Mouse (Mus musculus): ENCODE measurements at regions not wholly inside any gene's neighbourhood (a gene's known extent, or its start where the extent isn't known, plus 50 kb on each side); places are given as distances from the start of the nearest gene placed in this dataset. TPM values are rescaled to one million over a fixed set of nuclear protein-coding genes. Genes with fewer than 3 reads are reported as not detected.
"Not testable (repeated sequence)": the region's sequence is repeated elsewhere in the genome, so short reads cannot be mapped to it uniquely, and the experiment has no call there.

DNA sequence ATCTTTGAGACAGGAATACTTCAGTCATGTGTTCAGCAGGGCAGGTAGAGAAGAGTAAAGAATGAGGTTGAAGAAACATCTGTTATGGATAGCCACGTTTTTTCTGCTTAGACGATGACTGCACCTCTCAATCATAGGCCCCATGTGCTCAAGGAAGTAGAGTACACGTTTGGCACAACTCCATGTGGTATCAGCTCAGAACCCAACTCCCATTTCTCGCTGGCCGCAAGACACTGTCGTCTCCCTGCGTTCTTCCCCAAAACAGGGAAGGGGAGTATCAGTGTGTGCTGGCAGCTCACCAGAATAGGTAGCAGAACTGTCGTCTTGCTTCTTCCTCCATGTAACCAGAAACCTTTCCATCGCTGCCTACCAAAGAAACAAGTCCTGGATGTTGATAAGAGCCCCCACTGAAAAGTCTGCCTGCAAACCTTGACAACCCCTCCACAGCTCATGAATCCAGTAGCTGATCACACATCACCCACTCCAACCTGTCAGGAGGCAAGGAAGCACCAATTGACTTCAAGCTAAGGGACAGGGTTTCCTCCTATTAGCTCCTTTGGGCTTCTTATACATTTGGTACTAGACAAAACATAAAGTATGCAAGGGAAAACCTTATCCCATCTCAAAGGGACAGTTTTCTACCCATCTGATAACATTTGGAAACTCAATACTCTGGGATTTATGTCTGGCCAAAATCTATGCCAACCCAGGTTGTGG is 77.3 kb upstream of the Myo9b start:
- 70% methylated on average over 9 of the region's 9 CpGs for WGBS
- ATAC-seq; H3K27ac ChIP-seq (ENCODE audit: low read length); H3K9me3 ChIP-seq (ENCODE audit: control insufficient read depth, low read length); H3K4me1 ChIP-seq (ENCODE audit: control insufficient read depth, insufficient read depth, low read length); H3K4me3 ChIP-seq (ENCODE audit: low read length); H3K9ac ChIP-seq (ENCODE audit: low read depth, low read length); H3K36me3 ChIP-seq (ENCODE audit: control insufficient read depth, insufficient read depth, low read length); H3K4me2 ChIP-seq (ENCODE audit: low read depth, low read length); H3K27me3 ChIP-seq (replicated peaks; ENCODE audit: control insufficient read depth, insufficient read depth, low read length): not testable (repeated sequence)

Small RNA genes lying in the stretch of these regions (microRNA-seq; reads per million reads assigned to microRNA genes)
- not detected for gene Gm27628
